Mouse (Mus musculus): ENCODE results near the gene Zcchc17.

DNA sequence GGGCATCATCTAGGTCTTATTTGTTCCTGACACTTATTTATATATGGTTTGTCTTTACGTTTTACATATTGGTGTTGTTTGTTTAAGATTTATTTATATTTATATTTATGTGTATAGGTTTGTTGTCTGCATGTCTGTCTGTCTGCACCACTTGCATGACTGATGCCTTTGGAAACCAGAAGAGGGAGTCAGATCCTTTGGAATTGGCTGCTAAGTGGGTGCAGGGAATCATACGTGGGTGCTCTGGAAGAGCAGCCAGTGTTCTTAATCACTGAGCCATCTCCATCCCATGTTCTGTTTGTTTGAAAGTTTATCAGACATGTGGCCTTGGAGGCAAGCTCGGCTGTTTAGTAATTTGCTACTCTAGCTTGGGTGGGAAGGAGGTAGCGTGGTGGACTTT, 17.8 kb upstream of the Zcchc17 start:
- TF ChIP-seq POLR2A (IDR thresholded peaks at IDR 0.05; ENCODE audit: control insufficient read depth, extremely low read depth, insufficient read depth, low read length, poor library complexity) (no peak), CTCF (IDR thresholded peaks at IDR 0.05; ENCODE audit: borderline replicate concordance, control insufficient read depth, extremely low read depth, insufficient read depth, low read length, poor library complexity) (no peak)
